ENCODE assay signal across 25 mouse cellular contexts in genomic region chr12:89471874-89472273, GRCm38 (mm10).
DNase-seq lines count a peak whose midpoint lies in the region; ATAC-seq and TF ChIP-seq lines count a peak whose summit lies in the region.
"Had no signal": no experiment of that assay in that cellular context is flagged by ENCODE, and none has a peak within 500 bp of the region (broad histone marks: within the 10 kb centered on the region; RNA-seq: fewer than 3 reads in every experiment).

No protein-coding gene starts in this region.

- H3K36me3 ChIP-seq in midbrain, embryonic 14.5 days (ENCODE audit: control insufficient read depth, insufficient read depth, low read length) = no peaks in the 10 kb centered on the region
- H3K36me3 ChIP-seq in midbrain, embryonic 11.5 days (ENCODE audit: control insufficient read depth, insufficient read depth, low read length) = no peaks in the 10 kb centered on the region
- H3K36me3 ChIP-seq: embryonic facial prominence, embryonic 15.5 days; forebrain, embryonic 10.5 days; heart, embryonic 13.5 days; hindbrain, embryonic 12.5 days had no signal

- H3K27ac ChIP-seq in cerebellum, adult 2 months (ENCODE audit: insufficient read depth, low read length) = no peak overlapping the region
- no peak overlapping the region for H3K27ac ChIP-seq in midbrain, embryonic 14.5 days (replicated peaks; ENCODE audit: low read depth, low read length)
- H3K27ac ChIP-seq in midbrain, embryonic 11.5 days (ENCODE audit: low read depth, low read length) = no peak overlapping the region
- H3K27ac ChIP-seq: embryonic facial prominence, embryonic 15.5 days; forebrain, embryonic 10.5 days; gastrocnemius, adult 2 months; heart, embryonic 13.5 days; hindbrain, embryonic 12.5 days had no signal

- H3K27me3 ChIP-seq in cerebellum, adult 2 months (ENCODE audit: control insufficient read depth, insufficient read depth, low read length) = no peaks in the 10 kb centered on the region
- no peaks in the 10 kb centered on the region for H3K27me3 ChIP-seq in midbrain, embryonic 14.5 days (ENCODE audit: control insufficient read depth, insufficient read depth, low read length)
- no peaks in the 10 kb centered on the region for H3K27me3 ChIP-seq in midbrain, embryonic 11.5 days (ENCODE audit: control insufficient read depth, insufficient read depth, low read length)
- H3K27me3 ChIP-seq: embryonic facial prominence, embryonic 15.5 days; heart, embryonic 13.5 days; hindbrain, embryonic 12.5 days had no signal

- TF ChIP-seq POLR2A in cerebellum, adult 2 months (IDR thresholded peaks at IDR 0.05; ENCODE audit: borderline replicate concordance, insufficient read depth, low read length) = no peak

- no peaks in the 10 kb centered on the region for H3K4me1 ChIP-seq in cerebellum, adult 2 months (ENCODE audit: control insufficient read depth, insufficient read depth, low read length)
- no peaks in the 10 kb centered on the region for H3K4me1 ChIP-seq in midbrain, embryonic 14.5 days (ENCODE audit: control insufficient read depth, insufficient read depth, low read length)
- no peaks in the 10 kb centered on the region for H3K4me1 ChIP-seq in midbrain, embryonic 11.5 days (ENCODE audit: control insufficient read depth, insufficient read depth, low read length)
- H3K4me1 ChIP-seq: embryonic facial prominence, embryonic 15.5 days; hindbrain, embryonic 12.5 days had no signal

- 51% methylated on average over 4 of the region's 4 CpGs for WGBS in cerebellum, adult 2 months
- 24% methylated on average over 4 of the region's 4 CpGs for WGBS in midbrain, embryonic 14.5 days
- WGBS in midbrain, embryonic 11.5 days = 35% methylated on average over 4 of the region's 4 CpGs

- peak; percentile 4 to 5 for DNase-seq in cerebellum, postnatal 10 days
- DNase-seq in cerebellum, adult 2 months = no peak
- DNase-seq in midbrain, embryonic 14.5 days = peak; percentile 20
- no peak for DNase-seq in midbrain, embryonic 11.5 days (ENCODE audit: low spot score, missing footprints)
- peak; percentile 14 for DNase-seq in ES-CJ7 (ENCODE audit: low read depth, low spot score)
- DNase-seq in spleen, adult 12 weeks (ENCODE audit: low spot score) = no peak
- DNase-seq in T-cell, adult 2 months (ENCODE audit: low spot score) = no peak
- DNase-seq: adrenal gland, postnatal 25 days; cerebellum, adult 11 months; cerebellum, adult 9-10 months; cerebellum, postnatal 36 days; gastrocnemius, adult 2 months; gastrocnemius, postnatal 36 days; heart, adult 11 months; heart, postnatal 36 days had no signal

- H3K4me2 ChIP-seq in midbrain, embryonic 14.5 days (ENCODE audit: low read length) = no peak overlapping the region
- H3K4me2 ChIP-seq in midbrain, embryonic 11.5 days = no peak overlapping the region
- H3K4me2 ChIP-seq: embryonic facial prominence, embryonic 15.5 days; heart, embryonic 13.5 days; hindbrain, embryonic 12.5 days had no signal

- no peak for ATAC-seq in midbrain, embryonic 14.5 days (ENCODE audit: low FRiP score, low TSS enrichment)
- no peak for ATAC-seq in midbrain, embryonic 11.5 days (ENCODE audit: low FRiP score)
- ATAC-seq: activated CD4-positive, CD25-positive, alpha-beta regulatory T cell, adult 4 months; forebrain, embryonic 14.5 days; hindbrain, embryonic 16.5 days; inflammation-experienced regulatory T-cells, adult 6 months; intestine, postnatal 0 days had no signal

- H3K4me3 ChIP-seq in cerebellum, adult 2 months (replicated peaks; ENCODE audit: insufficient read depth, low read depth, low read length) = no peak overlapping the region
- H3K4me3 ChIP-seq in midbrain, embryonic 14.5 days (replicated peaks; ENCODE audit: low read depth, low read length) = no peak overlapping the region
- no peak overlapping the region for H3K4me3 ChIP-seq in midbrain, embryonic 11.5 days (ENCODE audit: low read depth, low read length)
- H3K4me3 ChIP-seq: embryonic facial prominence, embryonic 15.5 days; erythroblast, embryonic 14.5 days; forebrain, embryonic 10.5 days; gastrocnemius, adult 2 months; heart, embryonic 13.5 days; hindbrain, embryonic 12.5 days had no signal

- TF ChIP-seq CTCF in cerebellum, adult 2 months (IDR thresholded peaks at IDR 0.05; ENCODE audit: borderline replicate concordance, insufficient read depth, low read depth, low read length) = no peak

- H3K9ac ChIP-seq in midbrain, embryonic 14.5 days (replicated peaks; ENCODE audit: low read length) = no peak overlapping the region
- H3K9ac ChIP-seq in midbrain, embryonic 11.5 days (ENCODE audit: low read length) = no peak overlapping the region
- H3K9ac ChIP-seq: embryonic facial prominence, embryonic 15.5 days; heart, embryonic 13.5 days; hindbrain, embryonic 12.5 days had no signal

- H3K9me3 ChIP-seq in midbrain, embryonic 14.5 days (ENCODE audit: control insufficient read depth, low read length) = no peaks in the 10 kb centered on the region
- H3K9me3 ChIP-seq in midbrain, embryonic 11.5 days (ENCODE audit: control insufficient read depth, low read length) = no peaks in the 10 kb centered on the region
- H3K9me3 ChIP-seq: embryonic facial prominence, embryonic 15.5 days; forebrain, embryonic 10.5 days; heart, embryonic 13.5 days; hindbrain, embryonic 12.5 days had no signal

Comparison
In these comparisons a context has a peak if more than half of its experiments do, and no peak if none do; other contexts are left out.
1. DNase-seq: peak in cerebellum, postnatal 10 days (2 of 2), midbrain, embryonic 14.5 days (single experiment) and ES-CJ7 (single experiment); none in cerebellum, adult 2 months (0 of 2), midbrain, embryonic 11.5 days (single experiment), spleen, adult 12 weeks (single experiment) and T-cell, adult 2 months (single experiment).